17 mouse cellular contexts compared by ENCODE assay signal in genomic region chr5:126606756-126607155, GRCm38 (mm10).
"Had no signal": no experiment of that assay in that cellular context is flagged by ENCODE, and none has a peak within 500 bp of the region (broad histone marks: within the 10 kb centered on the region; RNA-seq: fewer than 3 reads in every experiment).

No protein-coding gene starts in this region.

- H3K36me3 ChIP-seq: midbrain, embryonic 10.5 days; midbrain, embryonic 12.5 days; neural tube, embryonic 13.5 days; neural tube, embryonic 15.5 days; stomach, embryonic 15.5 days had no signal

- ATAC-seq: midbrain, embryonic 16.5 days had no signal

- H3K4me2 ChIP-seq: lung, embryonic 14.5 days; midbrain, embryonic 12.5 days; neural tube, embryonic 13.5 days; neural tube, embryonic 15.5 days; stomach, embryonic 15.5 days had no signal

- H3K9ac ChIP-seq: lung, embryonic 14.5 days; midbrain, embryonic 12.5 days; neural tube, embryonic 13.5 days; neural tube, embryonic 15.5 days; stomach, embryonic 15.5 days had no signal

- H3K9me3 ChIP-seq: midbrain, embryonic 12.5 days; neural tube, embryonic 13.5 days; neural tube, embryonic 15.5 days; stomach, embryonic 15.5 days had no signal

- H3K27me3 ChIP-seq: midbrain, embryonic 12.5 days; neural tube, embryonic 13.5 days; neural tube, embryonic 15.5 days; stomach, embryonic 15.5 days had no signal

- DNase-seq: lung, adult 18-20 months; lung, embryonic 14.5 days; lung, postnatal 10 days; lung, postnatal 4 days; midbrain, embryonic 14.5 days; right cerebral cortex, postnatal 14 days; thymus, adult 2 months; thymus, postnatal 25 days; thymus, postnatal 4 days had no signal

- H3K4me1 ChIP-seq: midbrain, embryonic 10.5 days; midbrain, embryonic 12.5 days; neural tube, embryonic 13.5 days; neural tube, embryonic 15.5 days; stomach, embryonic 15.5 days had no signal

- H3K27ac ChIP-seq: midbrain, embryonic 10.5 days; midbrain, embryonic 12.5 days; neural tube, embryonic 13.5 days; neural tube, embryonic 15.5 days; stomach, embryonic 15.5 days; stomach, postnatal 0 days had no signal

- H3K4me3 ChIP-seq: midbrain, embryonic 10.5 days; midbrain, embryonic 12.5 days; myocyte; neural tube, embryonic 13.5 days; neural tube, embryonic 15.5 days; stomach, embryonic 15.5 days had no signal
